Mouse (Mus musculus): ENCODE measurements around the gene Dtnbp1. TPM values are rescaled to one million over a fixed set of nuclear protein-coding genes. Genes with fewer than 3 reads are reported as not detected.
A peak's percentile ranks its signal among the peaks of the same experiment; 100 is the strongest.

Dtnbp1 gene
- polyA plus RNA-seq, 1 experiment from 2014 or later, result 148 TPM

DNA sequence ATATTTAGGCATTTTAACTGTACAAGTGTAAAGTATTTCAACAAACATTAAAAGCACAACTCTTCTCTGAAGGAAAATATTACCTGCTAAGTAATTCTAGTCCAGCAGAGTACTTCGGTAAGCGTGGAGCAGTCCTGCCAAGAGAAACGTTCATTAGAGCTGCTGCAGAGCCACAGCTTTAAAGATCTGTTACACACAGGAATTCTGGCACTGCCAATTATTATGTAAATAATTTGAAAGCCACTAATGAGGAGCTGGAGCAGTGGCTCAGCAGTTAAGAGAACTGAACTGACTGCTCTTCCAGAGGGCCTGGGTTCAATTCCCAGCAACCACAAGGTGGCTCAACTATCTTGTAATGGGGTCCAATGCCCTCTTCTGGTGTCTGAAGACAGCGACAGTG lies 10.0 kb downstream of the Dtnbp1 start:
- Histone ChIP-seq H3K4me2 (ENCODE audit: low read depth, low read length) (no peak overlapping the region), H3K4me3 (ENCODE audit: low read depth, low read length) (no peak overlapping the region), H3K9ac (replicated peaks; ENCODE audit: low read depth, low read length) (no peak overlapping the region), H3K36me3 (ENCODE audit: control insufficient read depth, insufficient read depth, low read length) (no peaks in the 10 kb centered on the region), H3K4me1 (ENCODE audit: control insufficient read depth, insufficient read depth, low read length) (no peaks in the 10 kb centered on the region), H3K9me3 (ENCODE audit: control insufficient read depth, low read length) (no peaks in the 10 kb centered on the region), H3K27ac (ENCODE audit: low read depth, low read length) (no peak overlapping the region), H3K27me3 (ENCODE audit: control insufficient read depth, insufficient read depth, low read length) (no peaks in the 10 kb centered on the region)
- 75% methylated on average over 4 of the region's 4 CpGs for WGBS
- no peak for ATAC-seq (ENCODE audit: low read depth)

DNA sequence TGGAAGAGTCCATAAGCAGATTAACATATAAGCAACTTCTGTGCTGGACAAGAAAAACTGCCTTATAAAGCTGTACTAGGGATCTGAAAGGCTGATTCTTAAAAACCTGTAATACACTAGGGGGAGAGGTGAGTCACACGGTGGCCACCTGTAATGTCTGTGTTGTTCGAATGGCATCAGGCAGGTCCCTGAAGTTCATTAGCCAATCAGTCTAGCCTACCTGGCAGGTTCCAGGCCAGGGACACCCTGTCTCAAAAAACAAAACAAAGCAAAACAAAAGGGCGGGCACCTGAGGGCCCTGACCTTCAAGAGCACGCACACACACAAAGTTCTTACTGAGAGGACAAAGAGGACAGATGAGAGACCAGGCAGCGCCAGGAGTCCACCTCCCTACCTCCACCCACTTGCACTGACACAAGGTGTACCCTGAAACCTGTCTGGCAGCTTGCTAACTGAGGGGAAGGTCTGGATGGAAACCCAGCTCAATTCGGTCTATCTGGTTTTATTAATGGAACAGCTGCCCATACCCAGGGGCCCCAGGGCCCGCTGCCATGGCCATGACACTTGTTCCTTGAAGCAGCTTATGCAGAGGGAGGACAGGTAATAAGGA lies 11.8 kb downstream of the Dtnbp1 start:
- Histone ChIP-seq H3K27ac (ENCODE audit: low read depth, low read length) (no peak overlapping the region), H3K4me1 (ENCODE audit: control insufficient read depth, insufficient read depth, low read length) (no peaks in the 10 kb centered on the region), H3K9me3 (ENCODE audit: control insufficient read depth, low read length) (no peaks in the 10 kb centered on the region), H3K36me3 (ENCODE audit: control insufficient read depth, insufficient read depth, low read length) (no peaks in the 10 kb centered on the region), H3K9ac (replicated peaks; ENCODE audit: low read depth, low read length) (no peak overlapping the region), H3K27me3 (ENCODE audit: control insufficient read depth, insufficient read depth, low read length) (no peaks in the 10 kb centered on the region), H3K4me3 (ENCODE audit: low read depth, low read length) (no peak overlapping the region), H3K4me2 (ENCODE audit: low read depth, low read length) (no peak overlapping the region)
- 95% methylated on average over 7 of the region's 7 CpGs for WGBS
- no peak for ATAC-seq (ENCODE audit: low read depth)

DNA sequence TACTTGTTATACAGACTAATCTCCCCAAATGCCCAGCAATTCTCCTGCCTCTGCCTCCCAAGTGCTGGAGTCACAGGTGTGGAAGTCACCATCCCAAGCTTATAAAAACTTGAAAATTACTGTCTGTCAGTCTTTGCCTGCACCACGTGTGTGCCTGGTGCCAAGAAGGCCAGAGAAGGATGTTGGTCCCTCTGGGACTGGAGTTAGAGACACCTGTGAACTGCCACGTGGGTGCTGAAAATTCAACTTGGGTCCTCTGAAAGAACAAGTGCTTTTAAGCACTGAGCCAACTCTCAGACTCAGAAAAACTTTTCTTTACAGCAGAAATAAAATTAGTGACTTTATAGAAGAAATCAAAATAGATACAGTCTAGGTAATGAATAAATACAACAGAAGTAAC lies 15.6 kb downstream of the Dtnbp1 start:
- Histone ChIP-seq H3K27me3 (ENCODE audit: control insufficient read depth, insufficient read depth, low read length) (no peaks in the 10 kb centered on the region), H3K4me1 (ENCODE audit: control insufficient read depth, insufficient read depth, low read length) (no peaks in the 10 kb centered on the region), H3K4me3 (ENCODE audit: low read depth, low read length) (no peak overlapping the region), H3K9ac (replicated peaks; ENCODE audit: low read depth, low read length) (no peak overlapping the region), H3K9me3 (ENCODE audit: control insufficient read depth, low read length) (no peaks in the 10 kb centered on the region), H3K27ac (ENCODE audit: low read depth, low read length) (no peak overlapping the region), H3K4me2 (ENCODE audit: low read depth, low read length) (no peak overlapping the region), H3K36me3 (ENCODE audit: control insufficient read depth, insufficient read depth, low read length) (no peaks in the 10 kb centered on the region)
- 77% methylated on average over 2 of the region's 2 CpGs for WGBS
- ATAC-seq (ENCODE audit: low read depth), result no peak

DNA sequence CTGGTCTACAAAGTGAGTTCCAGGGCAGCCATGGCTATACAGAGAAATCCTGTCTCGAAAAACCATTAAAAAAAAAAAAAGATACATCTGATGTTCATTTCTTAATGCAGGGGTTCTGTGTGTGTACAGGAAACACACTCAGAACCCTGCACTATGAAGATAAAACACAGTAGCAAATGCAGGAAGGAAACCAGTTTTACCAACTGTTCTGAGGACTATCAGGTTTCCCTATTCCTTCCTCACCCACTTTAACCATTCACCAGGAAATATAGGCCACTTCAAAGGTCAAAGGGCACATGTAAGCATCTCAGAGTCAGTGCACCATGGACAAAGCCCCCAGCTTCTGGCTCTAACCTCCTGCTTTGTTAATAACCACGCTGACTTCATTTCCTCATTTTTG lies 16.6 kb downstream of the Dtnbp1 start:
- Histone ChIP-seq H3K4me2 (ENCODE audit: low read depth, low read length) (no peak overlapping the region), H3K4me3 (ENCODE audit: low read depth, low read length) (no peak overlapping the region), H3K27ac (ENCODE audit: low read depth, low read length) (no peak overlapping the region), H3K9me3 (ENCODE audit: control insufficient read depth, low read length) (no peaks in the 10 kb centered on the region), H3K4me1 (ENCODE audit: control insufficient read depth, insufficient read depth, low read length) (no peaks in the 10 kb centered on the region), H3K36me3 (ENCODE audit: control insufficient read depth, insufficient read depth, low read length) (no peaks in the 10 kb centered on the region), H3K27me3 (ENCODE audit: control insufficient read depth, insufficient read depth, low read length) (no peaks in the 10 kb centered on the region), H3K9ac (replicated peaks; ENCODE audit: low read depth, low read length) (no peak overlapping the region)
- no peak for ATAC-seq (ENCODE audit: low read depth)
- WGBS, result 81% methylated on average over 2 of the region's 2 CpGs

DNA sequence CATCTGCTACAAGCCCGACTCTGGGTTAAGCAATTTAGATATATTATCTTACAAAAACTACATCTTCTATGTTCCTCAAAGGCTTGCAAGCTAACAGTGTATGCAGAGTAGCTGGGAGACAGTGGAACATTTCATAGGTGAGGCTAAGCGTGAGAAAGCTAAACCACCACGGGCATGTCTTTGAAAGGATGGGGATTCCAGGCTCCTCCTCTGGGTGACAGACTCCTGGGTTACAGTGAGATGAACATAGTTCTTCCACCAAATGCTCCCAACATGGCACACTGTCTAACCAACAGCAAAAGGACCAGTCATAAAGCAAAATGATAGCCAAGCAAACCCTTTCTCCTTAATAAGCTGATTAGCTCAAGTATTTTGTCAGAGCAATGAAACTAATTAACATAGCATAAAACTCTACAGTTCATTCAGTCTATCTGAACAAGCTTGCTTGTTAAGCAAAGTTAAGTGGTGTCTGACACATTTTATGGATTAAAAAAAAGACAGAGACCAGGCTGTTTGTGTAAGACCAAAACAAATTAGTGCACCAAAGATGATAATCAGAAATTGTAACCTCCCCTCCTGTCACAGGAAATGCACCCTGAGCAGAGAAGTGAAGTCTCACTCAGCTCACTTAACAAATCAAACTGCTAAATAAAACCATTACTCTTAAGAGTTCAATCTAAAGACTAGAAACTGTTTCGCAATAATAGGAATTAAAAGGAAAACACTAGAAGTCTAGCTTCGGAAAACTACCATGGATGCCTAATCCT lies 18.1 kb downstream of the Dtnbp1 start:
- Histone ChIP-seq H3K4me2 (ENCODE audit: low read depth, low read length) (no peak overlapping the region), H3K9ac (replicated peaks; ENCODE audit: low read depth, low read length) (no peak overlapping the region), H3K4me1 (ENCODE audit: control insufficient read depth, insufficient read depth, low read length) (no peaks in the 10 kb centered on the region), H3K9me3 (ENCODE audit: control insufficient read depth, low read length) (no peaks in the 10 kb centered on the region), H3K27me3 (ENCODE audit: control insufficient read depth, insufficient read depth, low read length) (no peaks in the 10 kb centered on the region), H3K27ac (ENCODE audit: low read depth, low read length) (no peak overlapping the region), H3K36me3 (ENCODE audit: control insufficient read depth, insufficient read depth, low read length) (no peaks in the 10 kb centered on the region), H3K4me3 (ENCODE audit: low read depth, low read length) (no peak overlapping the region)
- WGBS, result 86% methylated on average over 5 of the region's 5 CpGs
- ATAC-seq (ENCODE audit: low read depth), result no peak

DNA sequence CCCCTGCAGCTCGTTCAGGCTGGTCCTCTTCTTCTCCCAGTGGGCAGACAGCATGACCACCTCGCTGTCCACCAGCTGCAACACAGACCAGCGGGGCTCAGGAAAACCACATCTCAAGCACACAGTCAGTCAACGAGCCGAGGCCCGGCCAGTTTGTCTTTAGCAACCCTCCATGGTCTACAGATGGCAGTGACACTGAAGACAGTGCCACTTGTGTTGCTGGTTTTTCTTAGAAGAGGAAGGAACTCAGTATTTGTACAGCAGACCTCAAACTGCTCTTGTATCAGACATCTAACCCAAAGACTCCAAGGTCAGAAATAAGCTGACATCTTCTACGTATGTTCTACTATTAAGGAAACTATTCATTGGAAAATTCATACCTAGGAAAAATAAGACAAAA lies 19.1 kb downstream of the Dtnbp1 start:
- Histone ChIP-seq H3K4me3 (ENCODE audit: low read depth, low read length) (no peak overlapping the region), H3K27ac (ENCODE audit: low read depth, low read length) (no peak overlapping the region), H3K9me3 (ENCODE audit: control insufficient read depth, low read length) (no peaks in the 10 kb centered on the region), H3K4me1 (ENCODE audit: control insufficient read depth, insufficient read depth, low read length) (no peaks in the 10 kb centered on the region), H3K36me3 (ENCODE audit: control insufficient read depth, insufficient read depth, low read length) (no peaks in the 10 kb centered on the region), H3K9ac (replicated peaks; ENCODE audit: low read depth, low read length) (no peak overlapping the region), H3K4me2 (ENCODE audit: low read depth, low read length) (no peak overlapping the region), H3K27me3 (ENCODE audit: control insufficient read depth, insufficient read depth, low read length) (no peaks in the 10 kb centered on the region)
- no peak for ATAC-seq (ENCODE audit: low read depth)
- WGBS, result 81% methylated on average over 7 of the region's 7 CpGs

DNA sequence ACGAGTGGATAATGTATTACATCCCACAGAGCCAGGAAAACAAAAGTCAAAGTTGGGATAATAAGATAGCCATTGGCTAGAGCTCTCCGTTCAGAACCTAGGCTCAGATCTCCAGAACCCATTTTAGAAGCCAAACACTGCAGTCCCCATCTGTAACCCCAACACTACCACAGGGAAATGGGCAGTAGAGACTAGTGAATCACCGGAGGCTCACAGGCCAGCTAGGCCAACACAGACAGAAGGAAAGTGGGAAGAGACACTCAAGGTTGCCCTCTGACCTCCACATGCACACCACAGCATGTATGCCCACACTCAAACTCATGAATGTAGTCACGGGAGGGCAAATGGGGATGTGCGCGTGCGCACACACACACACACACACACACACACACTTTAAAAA lies 22.5 kb downstream of the Dtnbp1 start:
- no peaks in the 10 kb centered on the region for H3K9me3 ChIP-seq (ENCODE audit: control insufficient read depth, low read length)
- ATAC-seq (ENCODE audit: low read depth), result no peak
- no peaks in the 10 kb centered on the region for H3K36me3 ChIP-seq (ENCODE audit: control insufficient read depth, insufficient read depth, low read length)
- H3K27ac ChIP-seq (ENCODE audit: low read depth, low read length), result no peak overlapping the region
- H3K9ac ChIP-seq (replicated peaks; ENCODE audit: low read depth, low read length), result no peak overlapping the region
- WGBS, result 87% methylated on average over 7 of the region's 7 CpGs
- H3K27me3 ChIP-seq (ENCODE audit: control insufficient read depth, insufficient read depth, low read length), result no peaks in the 10 kb centered on the region
- no peaks in the 10 kb centered on the region; the same call in 1 of the 2 replicates for H3K4me1 ChIP-seq (ENCODE audit: control insufficient read depth, insufficient read depth, low read length)
- no peak overlapping the region for H3K4me3 ChIP-seq (ENCODE audit: low read depth, low read length)
- H3K4me2 ChIP-seq (ENCODE audit: low read depth, low read length), result no peak overlapping the region

DNA sequence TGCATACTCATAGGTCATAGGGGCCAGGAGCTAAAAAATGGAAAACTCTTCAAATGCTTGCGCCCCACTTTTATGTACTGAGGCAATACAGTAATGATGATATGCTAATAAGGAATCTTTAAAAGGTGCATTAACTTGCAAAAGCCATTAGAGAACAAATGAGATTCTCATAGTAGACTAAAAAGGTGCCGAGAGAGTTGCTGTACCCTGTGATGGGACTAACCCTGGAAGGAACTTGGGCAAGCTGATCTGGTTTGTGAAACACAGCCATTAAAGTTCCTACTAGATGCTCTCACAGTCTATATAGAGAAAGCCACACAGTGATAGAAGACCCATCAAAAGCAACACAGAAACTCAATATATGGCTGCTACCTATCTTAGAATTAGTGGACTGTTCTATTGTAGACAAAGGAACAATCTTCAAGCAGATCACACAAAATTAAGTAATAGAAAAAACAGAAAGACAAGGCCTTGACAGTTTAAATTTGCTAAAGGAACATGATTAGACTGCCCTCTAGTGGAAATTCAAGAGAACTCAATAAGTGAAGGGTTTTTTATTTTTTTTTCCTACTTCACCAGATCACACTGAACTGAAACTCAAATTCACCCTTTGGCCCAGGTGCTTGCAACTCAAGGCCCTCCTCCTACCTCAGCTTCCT lies 24.3 kb downstream of the Dtnbp1 start:
- peak overlapping the region; percentile 16; the same call in 1 of the 2 replicates for H3K27ac ChIP-seq (ENCODE audit: low read depth, low read length)
- H3K9me3 ChIP-seq (ENCODE audit: control insufficient read depth, low read length), result no peaks in the 10 kb centered on the region
- H3K36me3 ChIP-seq (ENCODE audit: control insufficient read depth, insufficient read depth, low read length), result no peaks in the 10 kb centered on the region
- no peak; the same call in 1 of the 2 replicates for ATAC-seq (ENCODE audit: low read depth)
- 62% methylated on average over 2 of the region's 2 CpGs for WGBS
- H3K27me3 ChIP-seq (ENCODE audit: control insufficient read depth, insufficient read depth, low read length), result no peaks in the 10 kb centered on the region
- no peaks in the 10 kb centered on the region; the same call in 1 of the 2 replicates for H3K4me1 ChIP-seq (ENCODE audit: control insufficient read depth, insufficient read depth, low read length)
- H3K4me2 ChIP-seq (ENCODE audit: low read depth, low read length), result no peak overlapping the region
- H3K9ac ChIP-seq (replicated peaks; ENCODE audit: low read depth, low read length), result no peak overlapping the region
- H3K4me3 ChIP-seq (ENCODE audit: low read depth, low read length), result no peak overlapping the region

DNA sequence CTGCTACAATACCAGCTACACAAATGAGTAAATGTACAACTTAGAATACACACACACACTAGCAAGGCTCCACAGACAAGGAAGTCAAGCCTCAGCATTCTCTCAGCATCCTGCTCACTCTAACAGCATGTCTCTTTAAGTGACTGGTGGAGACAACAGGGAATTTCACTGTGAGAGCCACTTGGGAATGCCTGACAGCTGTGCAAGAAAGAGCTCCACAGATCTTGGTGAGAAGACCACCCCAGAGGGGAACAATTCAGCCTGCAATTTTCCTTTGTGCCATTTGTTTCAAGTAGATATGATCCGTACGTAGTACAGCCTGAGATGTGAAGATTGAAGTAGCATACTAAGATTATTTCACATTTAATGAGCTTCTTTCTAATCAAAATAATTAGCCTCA lies 24.9 kb downstream of the Dtnbp1 start:
- no peak overlapping the region for H3K9ac ChIP-seq (replicated peaks; ENCODE audit: low read depth, low read length)
- H3K4me3 ChIP-seq (ENCODE audit: low read depth, low read length), result no peak overlapping the region
- no peaks in the 10 kb centered on the region for H3K27me3 ChIP-seq (ENCODE audit: control insufficient read depth, insufficient read depth, low read length)
- H3K9me3 ChIP-seq (ENCODE audit: control insufficient read depth, low read length), result no peaks in the 10 kb centered on the region
- peak; percentile 66; the same call in 1 of the 2 replicates for ATAC-seq (ENCODE audit: low read depth)
- 32% methylated on average over 2 of the region's 2 CpGs for WGBS
- no peak overlapping the region for H3K4me2 ChIP-seq (ENCODE audit: low read depth, low read length)
- H3K27ac ChIP-seq (ENCODE audit: low read depth, low read length), result peak overlapping the region; percentile 16; the same call in 1 of the 2 replicates
- H3K4me1 ChIP-seq (ENCODE audit: control insufficient read depth, insufficient read depth, low read length), result no peaks in the 10 kb centered on the region; the same call in 1 of the 2 replicates
- no peaks in the 10 kb centered on the region for H3K36me3 ChIP-seq (ENCODE audit: control insufficient read depth, insufficient read depth, low read length)
